Mouse (Mus musculus) adipocyte (in vitro differentiated cells): ENCODE data around the gene Gcsam.

Experiments used
- DNase-seq: peaks from one replicate; pipeline ENCODE4 v3.0.0-alpha.2; 2016; ENCODE audit warnings: low spot score

Gene Gcsam

GRCm38 (mm10) chr16:45651497-45651896, 41.3 kb downstream of the Gcsam start:
- no peak for DNase-seq

DNA sequence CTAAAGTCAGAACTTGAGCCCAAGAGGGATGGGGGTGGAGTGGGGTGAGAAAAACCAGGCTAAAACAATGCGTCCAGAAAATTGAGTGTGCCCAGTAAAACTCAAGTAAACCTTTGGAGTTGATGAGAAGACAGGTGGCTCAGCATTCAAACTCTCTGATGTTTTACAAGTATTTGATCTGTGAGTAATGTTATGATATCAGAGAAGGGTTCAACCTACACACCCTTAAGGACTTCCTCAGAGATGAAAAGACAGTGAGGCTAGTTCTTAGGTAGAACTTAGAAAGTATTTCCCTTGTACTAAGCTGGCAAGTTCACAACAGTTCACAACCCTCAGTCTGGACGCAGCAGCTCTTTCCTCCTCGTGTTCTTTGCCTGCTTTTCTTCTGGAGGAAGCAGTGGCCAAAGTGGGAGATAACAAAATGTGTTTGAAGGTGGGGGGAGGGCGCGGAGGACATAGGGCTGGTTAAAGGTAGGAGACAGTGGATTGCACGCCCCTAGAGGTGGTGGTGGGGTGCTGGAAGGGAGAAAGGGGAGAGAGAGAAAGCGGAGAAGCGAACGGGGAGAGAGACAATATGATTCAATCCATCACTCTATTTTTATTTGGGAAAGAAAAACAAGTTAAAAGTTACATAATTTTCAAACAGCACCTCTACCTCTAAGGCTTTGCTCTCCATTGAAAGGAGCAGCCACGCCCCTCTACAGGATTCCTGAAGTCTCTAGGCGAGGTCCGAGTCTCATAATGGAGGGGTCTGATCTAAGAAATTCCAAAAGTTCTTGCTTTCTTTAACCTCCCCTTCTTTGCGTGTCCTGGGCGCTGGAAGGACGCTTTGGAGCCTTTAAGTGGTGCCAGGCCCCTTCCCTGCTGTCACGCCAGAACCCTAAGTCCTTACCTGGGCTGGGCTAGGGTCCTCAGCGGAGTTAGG, 43.1 kb downstream of the Gcsam start:
- no peak for DNase-seq

DNA sequence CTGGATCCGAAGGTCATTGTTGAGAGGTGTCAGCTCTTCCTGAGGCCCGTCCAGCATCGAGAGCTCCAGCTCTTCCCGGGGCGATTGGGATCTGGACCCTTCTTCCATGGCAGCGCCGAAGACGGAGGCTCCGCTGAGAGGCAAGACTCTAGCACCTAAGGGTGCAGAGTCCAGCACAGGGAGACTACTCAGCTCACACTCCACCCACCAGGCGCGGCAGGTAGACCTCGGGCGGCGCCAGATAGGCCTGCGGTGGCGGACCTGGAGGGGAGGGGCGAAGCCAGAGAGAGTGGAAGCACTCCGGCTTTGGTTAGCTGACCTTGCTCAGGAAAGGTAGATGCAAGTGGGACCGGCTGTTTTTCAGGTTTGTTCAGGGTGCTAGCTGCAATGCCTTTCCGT, 43.8 kb downstream of the Gcsam start, which contains the start of gene BC016579:
BC016579 (minus strand) TSS at position 135 of the 399 bp plus-strand sequence.
- no peak for DNase-seq

DNA sequence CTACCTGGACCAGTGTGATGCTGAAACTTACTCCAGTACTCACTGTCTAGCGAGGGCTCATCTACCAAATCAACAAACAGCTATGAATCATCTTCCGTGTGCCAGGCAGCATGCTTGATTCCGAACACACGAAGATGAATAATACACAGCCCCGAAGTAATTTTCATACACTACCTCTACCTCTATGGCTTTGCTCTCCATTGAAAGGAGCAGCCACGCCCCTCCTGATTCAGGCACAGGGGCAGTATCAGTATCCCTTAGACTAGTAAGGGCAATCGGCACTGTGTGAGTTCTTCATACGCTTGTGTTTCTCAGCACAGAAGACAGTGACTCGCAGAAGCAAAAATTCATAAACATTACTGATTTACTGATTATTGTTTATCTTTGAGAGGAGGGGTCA, 44.3 kb downstream of the Gcsam start:
- no peak for DNase-seq

DNA sequence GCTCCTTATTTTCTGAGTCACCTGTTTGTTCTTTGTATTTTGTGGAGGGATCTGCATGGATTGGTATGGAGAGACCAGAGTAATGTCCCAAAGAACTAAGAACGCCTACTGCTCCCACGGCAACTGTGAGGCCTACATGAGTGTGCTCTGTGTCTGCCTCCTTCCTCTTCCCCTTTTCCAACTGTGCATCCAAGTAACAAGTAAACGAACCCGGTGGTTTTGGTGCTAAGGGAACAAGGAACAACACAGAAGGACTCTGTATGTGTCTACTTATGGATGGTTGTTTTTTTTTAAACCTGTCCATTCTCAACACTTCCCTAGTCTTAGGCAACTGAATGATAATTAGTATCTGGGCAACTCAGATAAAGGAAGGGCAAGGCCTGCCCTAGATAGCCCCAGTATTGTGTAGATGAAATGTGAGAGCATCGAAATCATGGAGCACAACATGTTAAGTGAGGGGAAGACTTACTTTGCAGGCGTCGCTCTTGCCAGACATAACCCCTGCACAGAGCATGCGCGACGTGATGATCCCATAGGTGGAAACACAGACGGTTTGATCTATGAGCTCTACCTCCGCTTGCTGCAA, 47.5 kb downstream of the Gcsam start:
- DNase-seq, result no peak

- DNase-seq, result no peak
These were observed 48.1 kb downstream of the Gcsam start for GRCm38 (mm10) chr16:45658248-45658647.

- no peak for DNase-seq
These were observed 49.4 kb downstream of the Gcsam start for GRCm38 (mm10) chr16:45659596-45659995.

DNA sequence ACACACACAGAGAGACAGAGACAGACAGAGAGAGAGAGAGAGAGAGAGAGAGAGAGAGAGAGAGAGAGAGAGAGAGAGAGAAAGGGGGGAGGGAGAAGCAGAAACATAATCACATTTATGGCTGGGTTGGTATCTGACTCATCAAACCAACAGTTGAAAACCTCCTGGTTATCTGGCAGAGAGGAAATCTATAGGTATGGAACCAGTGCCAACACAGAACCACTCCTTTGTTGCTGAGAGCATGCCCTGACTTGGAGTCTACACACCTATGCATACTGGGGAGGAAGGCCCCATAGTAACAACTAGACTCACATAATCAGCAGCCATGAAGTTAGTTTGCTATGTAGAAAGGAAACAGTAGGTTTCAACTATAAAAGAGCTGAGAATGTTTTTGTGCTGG, 52.2 kb downstream of the Gcsam start:
- DNase-seq, result no peak

- DNase-seq, result no peak
These were observed 56.0 kb downstream of the Gcsam start for GRCm38 (mm10) chr16:45666136-45666535.

DNA sequence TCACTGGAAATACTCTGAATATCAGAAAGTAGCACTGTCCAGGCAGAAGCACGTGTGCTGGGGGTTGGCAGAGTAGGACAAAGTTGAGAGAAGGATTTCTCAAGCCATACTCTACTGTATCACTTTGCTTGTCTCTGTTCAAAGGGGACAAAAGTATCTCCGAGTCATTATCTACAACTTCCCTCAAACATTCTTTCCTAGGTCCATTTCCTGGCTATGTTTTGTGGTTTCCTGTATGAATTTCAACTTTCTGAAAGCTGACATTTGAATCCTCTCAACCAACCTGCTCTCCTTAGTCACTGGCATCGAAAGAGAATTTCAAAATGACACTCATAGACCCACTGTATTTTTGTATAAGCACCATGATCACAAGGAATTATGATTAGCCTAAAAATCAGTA, 58.0 kb downstream of the Gcsam start:
- no peak for DNase-seq

DNA sequence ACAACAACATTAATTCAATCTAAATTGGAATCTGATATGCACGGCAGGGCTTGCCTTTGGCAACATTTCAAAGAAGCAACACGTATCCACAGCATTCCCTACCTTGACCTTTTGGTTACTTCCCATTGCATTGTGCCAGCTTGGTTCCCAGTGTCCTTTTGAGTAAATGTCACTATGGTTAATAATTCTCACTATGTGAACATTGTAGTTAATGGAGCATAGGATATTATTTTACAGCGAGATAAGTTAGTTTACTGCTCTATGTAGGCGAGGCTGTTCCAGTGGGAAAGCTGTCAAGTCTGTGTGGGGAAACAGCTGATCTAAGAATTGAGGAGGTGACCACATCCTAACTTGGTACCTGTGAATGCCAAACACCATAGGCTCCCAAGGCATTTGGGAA, 59.8 kb downstream of the Gcsam start:
- DNase-seq, result no peak
